Mouse (Mus musculus) urinary bladder, postnatal 0 days (tissue): ENCODE measurements around the gene Shprh. TPM values are rescaled to one million over a fixed set of nuclear protein-coding genes. Genes with fewer than 3 reads are reported as not detected.

Experiments
- polyA plus RNA-seq: library from polyadenylated mRNA; unstranded; fragments of >200 nt; fragmentation: Nextera tagmentation; extraction: Ambion mirVana; gene quantifications from 2 replicates; pipeline ENCODE4 v1.2.1, GENCODE M21; 2015

Gene Shprh
- polyA plus RNA-seq, result 5.3 and 6.4 TPM in 2 replicates

GRCm38 (mm10) chr10:11148884-11149741 is at the start of gene Shprh:
Shprh (plus strand) TSS chr10:11149427.

Other genes with a start within 250 kb of the Shprh start
- not detected in 2 replicates for gene Grm1, start 67.1 kb upstream of the Shprh start, polyA plus RNA-seq
- 43.6 and 49.1 TPM in 2 replicates for gene Fbxo30, start 131.9 kb downstream of the Shprh start, polyA plus RNA-seq
- gene Epm2a, start 194.0 kb downstream of the Shprh start, polyA plus RNA-seq, result 0.33 and 1.1 TPM in 2 replicates